Mouse (Mus musculus): Measurements from ENCODE around the gene Cers6.

GRCm38 (mm10) chr2:68981756-68982409, 120.6 kb downstream of the Cers6 start:
- TF ChIP-seq CTCF (IDR thresholded peaks at IDR 0.05; ENCODE audit: low read depth): no peak
- TF ChIP-seq EP300 (IDR thresholded peaks at IDR 0.05; ENCODE audit: low read depth): no peak
